Mouse (Mus musculus): ENCODE measurements around the gene Parp12.

Gene Parp12

GRCm38 (mm10) chr6:39117584-39118455 is at the start of gene Parp12:
Gene Parp12 (minus strand): TSS chr6:39118349.
- DNase-seq (ENCODE audit: low read depth): peak; percentile 81

GRCm38 (mm10) chr6:39164891-39165290 is 46.7 kb upstream of the Parp12 start:
- no peak for DNase-seq (ENCODE audit: low read depth)

- DNase-seq (ENCODE audit: low read depth): no peak
Observed at GRCm38 (mm10) chr6:39161975-39162374, 43.8 kb upstream of the Parp12 start.

- no peak for DNase-seq (ENCODE audit: low read depth)
Observed at GRCm38 (mm10) chr6:39146041-39146440, 27.9 kb upstream of the Parp12 start.

- DNase-seq (ENCODE audit: low read depth): no peak
Observed at GRCm38 (mm10) chr6:39132556-39132955, 14.4 kb upstream of the Parp12 start.

- no peak for DNase-seq (ENCODE audit: low read depth)
Observed at GRCm38 (mm10) chr6:39131480-39131879, 13.3 kb upstream of the Parp12 start.

GRCm38 (mm10) chr6:39124719-39125118 is 6.6 kb upstream of the Parp12 start:
- DNase-seq (ENCODE audit: low read depth): no peak

GRCm38 (mm10) chr6:39120685-39121084 is 2.5 kb upstream of the Parp12 start:
- no peak for DNase-seq (ENCODE audit: low read depth)

- DNase-seq (ENCODE audit: low read depth): no peak
Observed at GRCm38 (mm10) chr6:39118456-39118881, 320 bp upstream of the Parp12 start.

- no peak for DNase-seq (ENCODE audit: low read depth)
Observed at GRCm38 (mm10) chr6:39115438-39115837, 2.7 kb downstream of the Parp12 start.

- DNase-seq (ENCODE audit: low read depth): no peak
Observed at GRCm38 (mm10) chr6:39113141-39113540, 5.0 kb downstream of the Parp12 start.

GRCm38 (mm10) chr6:39112701-39113100 is 5.4 kb downstream of the Parp12 start:
- DNase-seq (ENCODE audit: low read depth): no peak

- DNase-seq (ENCODE audit: low read depth): peak; percentile 12
Observed at GRCm38 (mm10) chr6:39106812-39107211, 11.3 kb downstream of the Parp12 start.

- DNase-seq (ENCODE audit: low read depth): no peak
Observed at GRCm38 (mm10) chr6:39104631-39105030, 13.5 kb downstream of the Parp12 start.

GRCm38 (mm10) chr6:39076498-39076897 is 41.7 kb downstream of the Parp12 start:
- DNase-seq (ENCODE audit: low read depth): no peak

- no peak for DNase-seq (ENCODE audit: low read depth)
Observed at GRCm38 (mm10) chr6:39074186-39074585, 44.0 kb downstream of the Parp12 start.

- DNase-seq (ENCODE audit: low read depth): no peak
Observed at GRCm38 (mm10) chr6:39072664-39073063, 45.5 kb downstream of the Parp12 start.

GRCm38 (mm10) chr6:39066935-39067578 is 51.1 kb downstream of the Parp12 start:
- DNase-seq (ENCODE audit: low read depth): peak; percentile 68

- DNase-seq (ENCODE audit: low read depth): no peak
Observed at GRCm38 (mm10) chr6:39063541-39063940, 54.6 kb downstream of the Parp12 start.

- no peak for DNase-seq (ENCODE audit: low read depth)
Observed at GRCm38 (mm10) chr6:39061180-39061579, 57.0 kb downstream of the Parp12 start.

GRCm38 (mm10) chr6:39059547-39060497 is 58.3 kb downstream of the Parp12 start:
- no peak for DNase-seq (ENCODE audit: low read depth)

- no peak for DNase-seq (ENCODE audit: low read depth)
Observed at GRCm38 (mm10) chr6:39058936-39059335, 59.2 kb downstream of the Parp12 start.

All from induced T-regulatory cell, adult 2 months (primary cell).